Mouse (Mus musculus): ENCODE data around the gene Tacr3. TPM values are rescaled to one million over a fixed set of nuclear protein-coding genes. Genes with fewer than 3 reads are reported as not detected.

The Tacr3 gene
- not detected for total RNA-seq (2023)

DNA sequence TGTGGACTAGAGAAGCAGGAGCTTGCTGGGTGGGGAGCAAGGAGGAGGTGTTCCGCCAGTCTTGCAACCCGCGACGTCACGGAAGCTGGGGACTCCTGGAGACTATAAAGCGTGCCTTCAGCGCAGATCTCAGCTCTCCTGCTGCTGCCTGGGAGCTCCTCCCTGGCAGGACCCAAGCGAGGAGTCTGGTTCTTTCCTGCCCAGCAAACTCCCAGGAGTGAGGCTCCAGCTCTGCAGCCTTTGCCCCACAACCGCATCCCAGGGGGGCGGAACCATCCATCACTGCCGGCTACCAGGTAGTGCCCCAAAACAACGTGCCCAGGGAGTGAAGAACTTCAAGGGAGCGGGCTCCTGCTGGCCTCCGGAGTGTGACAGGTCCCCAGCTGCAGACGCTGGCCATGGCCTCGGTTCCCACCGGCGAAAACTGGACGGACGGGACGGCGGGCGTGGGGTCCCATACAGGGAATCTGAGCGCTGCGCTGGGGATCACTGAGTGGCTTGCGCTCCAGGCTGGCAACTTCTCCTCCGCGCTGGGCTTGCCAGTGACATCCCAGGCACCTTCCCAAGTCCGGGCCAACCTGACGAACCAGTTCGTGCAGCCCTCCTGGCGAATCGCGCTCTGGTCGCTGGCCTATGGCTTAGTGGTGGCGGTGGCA, at the start of gene Tacr3:
TSS of gene Tacr3 (plus strand) at position 133 of the 656 bp plus-strand sequence.

Measured in CD4-positive naive resting alpha-beta T cell, adult 57 days (primary cell).